Mouse (Mus musculus): ENCODE results near the gene Lrif1.
"Not testable (repeated sequence)": the region's sequence is repeated elsewhere in the genome, so short reads cannot be mapped to it uniquely, and the experiment has no call there.

Gene Lrif1

GRCm38 (mm10) chr3:106684830-106685229 is at the start of gene Lrif1:
TSS of gene Lrif1 (plus strand) at chr3:106684987.
- DNase-seq (ENCODE audit: low spot score in 2 of 2) = peak; percentile 53 to 60

- DNase-seq (ENCODE audit: low spot score in 2 of 2) = not testable (repeated sequence)
Observed at GRCm38 (mm10) chr3:106672811-106673210, 12.0 kb upstream of the Lrif1 start.

- DNase-seq (ENCODE audit: low spot score in 2 of 2) = no peak
Observed at GRCm38 (mm10) chr3:106685381-106685780, 594 bp downstream of the Lrif1 start.

GRCm38 (mm10) chr3:106721397-106722027 is 36.7 kb downstream of the Lrif1 start:
- DNase-seq (ENCODE audit: low spot score in 2 of 2) = peak; percentile 91 to 96

- DNase-seq (ENCODE audit: low spot score in 2 of 2) = peak; percentile 81
Observed at GRCm38 (mm10) chr3:106722028-106722945, 37.5 kb downstream of the Lrif1 start.

GRCm38 (mm10) chr3:106755898-106756297 is 71.1 kb downstream of the Lrif1 start:
- no peak for DNase-seq (ENCODE audit: low spot score in 2 of 2)

- no peak for DNase-seq (ENCODE audit: low spot score in 2 of 2)
Observed at GRCm38 (mm10) chr3:106771834-106772233, 87.0 kb downstream of the Lrif1 start.

GRCm38 (mm10) chr3:106785130-106785529 is 100.3 kb downstream of the Lrif1 start:
- DNase-seq (ENCODE audit: low spot score in 2 of 2) = no peak
